Mouse (Mus musculus) cerebellum, postnatal 4 days (tissue): ENCODE data around the gene Rac3.
"Not testable (repeated sequence)": the region's sequence is repeated elsewhere in the genome, so short reads cannot be mapped to it uniquely, and the experiment has no call there.

Experiments used
- DNase-seq, 2 experiments: peaks; one replicate each; pipeline ENCODE4 v3.0.0; 2022; ENCODE audit warnings: low spot score in 2 of 2, mixed read lengths in 1 of 2

Gene Rac3

DNA sequence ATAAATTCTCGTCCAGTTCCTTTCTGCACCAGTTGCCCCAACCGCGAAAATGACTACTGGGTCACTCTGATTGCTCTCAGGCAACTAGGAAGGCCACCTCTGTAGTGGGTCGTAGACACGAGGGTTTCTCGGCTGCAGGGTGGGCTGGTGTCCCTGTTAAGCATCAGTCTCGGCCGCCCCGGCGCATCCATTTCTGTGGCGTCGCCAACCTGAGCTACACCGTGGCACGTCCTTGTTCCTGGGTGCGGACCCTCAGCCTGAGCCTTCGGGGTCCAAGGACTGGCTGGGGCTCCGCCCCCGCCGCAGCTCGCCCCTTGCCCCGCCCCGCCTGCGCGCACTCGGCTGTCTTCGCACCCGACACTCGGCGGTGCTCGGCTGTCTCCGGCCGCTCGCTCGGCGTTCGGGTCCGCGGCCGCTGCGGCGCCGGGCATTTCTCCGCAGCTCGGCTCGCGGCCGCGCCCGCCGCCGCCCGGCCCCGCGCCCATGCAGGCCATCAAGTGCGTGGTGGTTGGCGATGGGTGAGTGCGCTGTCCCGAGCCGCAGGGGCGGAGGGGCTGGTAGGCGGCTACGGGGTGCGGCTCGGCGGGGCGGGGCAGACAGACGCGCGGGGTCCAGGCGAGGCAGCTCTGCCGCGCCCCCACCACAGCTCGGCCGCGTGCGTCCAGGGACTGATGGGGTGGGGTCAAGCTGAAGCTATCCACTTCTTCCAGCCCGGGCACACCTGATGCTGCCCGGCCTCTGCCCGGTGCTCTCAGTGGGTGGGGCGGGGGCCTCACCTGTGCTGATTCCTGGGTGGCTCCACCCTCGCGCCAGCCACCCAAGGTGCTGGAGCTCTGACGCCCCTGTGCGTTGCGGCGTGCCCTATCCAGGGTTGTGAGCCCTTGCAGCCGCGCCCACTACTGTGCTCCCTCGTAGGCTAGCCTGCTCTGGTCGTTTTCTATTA, at the start of gene Rac3:
Gene Rac3 (plus strand): TSS at position 347 of the 943 bp plus-strand sequence.
- peak; percentile 61 to 83 for DNase-seq

DNA sequence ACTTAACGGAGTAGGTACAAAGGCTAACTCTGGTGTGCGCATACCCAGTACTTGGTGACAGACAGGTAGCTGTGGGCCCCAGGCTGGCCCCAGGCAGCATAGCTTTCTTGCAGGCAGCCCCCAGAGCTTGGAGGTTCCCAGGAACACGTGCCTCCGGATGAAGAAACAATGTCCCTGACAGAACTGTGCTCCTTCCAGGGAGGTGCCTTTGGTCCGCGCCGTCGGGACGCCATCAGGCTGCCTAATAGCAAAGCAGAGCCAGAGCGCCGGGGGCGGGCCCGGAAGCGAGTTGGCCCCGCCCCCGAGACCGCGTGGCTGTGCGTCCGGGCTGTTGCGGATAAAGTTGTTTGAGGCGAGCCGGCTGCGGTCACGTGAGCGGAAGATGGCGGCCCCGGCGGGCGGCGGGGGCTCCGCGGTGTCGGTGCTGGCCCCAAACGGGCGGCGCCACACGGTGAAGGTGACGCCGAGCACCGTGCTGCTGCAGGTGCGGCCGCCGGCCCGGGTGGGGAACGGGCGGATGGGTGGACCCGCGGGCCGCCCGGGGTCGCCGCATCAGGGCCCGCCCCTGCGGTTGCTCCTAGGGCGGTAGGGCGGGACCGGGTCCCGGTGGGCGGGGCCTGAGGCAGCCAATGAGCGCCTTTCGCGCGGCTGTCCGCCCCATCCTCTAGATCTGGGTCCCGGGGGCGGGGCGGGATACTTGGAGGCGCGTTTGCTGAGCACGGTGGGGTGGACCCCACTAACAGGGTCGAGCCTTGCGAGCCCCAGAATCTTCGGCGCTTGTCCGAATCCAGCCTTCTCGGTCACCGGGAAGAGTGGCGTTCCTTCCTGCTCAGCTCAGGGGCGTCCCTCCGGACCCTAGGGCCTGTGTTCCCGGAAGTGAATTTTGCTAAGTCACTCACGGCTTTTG, 48.3 kb upstream of the Rac3 start, which contains the start of gene Aspscr1:
Gene Aspscr1 (plus strand): TSS at position 287 of the 907 bp plus-strand sequence.
- DNase-seq, result peak; percentile 84 to 94

DNA sequence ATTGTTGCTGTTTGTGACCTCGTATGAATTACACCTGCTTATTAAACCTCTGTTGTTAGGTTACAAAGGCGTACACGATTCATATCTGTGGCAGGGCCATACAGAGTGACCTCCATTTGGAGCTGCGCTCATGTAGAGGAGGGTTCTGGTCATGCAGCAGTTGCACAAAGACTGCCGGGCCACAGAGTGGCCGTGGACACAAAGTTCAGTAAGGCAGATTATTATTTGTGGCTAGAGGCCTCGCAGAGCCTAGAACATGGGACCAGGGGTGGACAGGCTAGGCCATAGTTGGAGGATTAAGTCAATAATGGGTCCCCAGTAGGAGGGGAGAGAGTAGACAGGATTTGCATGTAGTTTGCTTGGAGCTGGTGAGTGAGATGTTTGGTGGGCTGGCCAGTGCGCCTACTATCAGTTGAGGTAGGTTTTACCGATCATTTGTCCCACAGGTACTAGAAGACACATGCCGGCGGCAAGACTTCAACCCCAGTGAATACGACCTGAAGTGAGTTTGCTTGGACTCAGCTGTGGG, 47.6 kb upstream of the Rac3 start:
- DNase-seq, result no peak

DNA sequence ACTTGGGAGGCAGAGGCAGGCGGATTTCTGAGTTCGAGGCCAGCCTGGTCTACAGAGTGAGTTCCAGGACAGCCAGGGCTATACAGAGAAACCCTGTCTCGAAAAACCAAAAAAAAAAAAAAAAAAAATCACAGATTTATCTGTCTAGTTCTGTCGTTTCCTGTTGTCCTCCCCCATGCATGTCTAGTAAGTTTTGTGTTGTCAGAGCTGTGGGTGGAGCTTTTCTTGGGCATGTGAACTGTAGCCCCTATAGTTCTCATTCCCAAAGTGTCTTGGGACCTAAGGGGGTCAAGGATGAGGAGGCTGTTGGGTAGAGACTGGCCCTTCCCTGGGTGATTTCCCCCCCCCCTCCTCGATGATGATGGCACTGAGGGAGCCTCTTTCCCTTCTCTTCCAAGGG, 45.4 kb upstream of the Rac3 start:
- DNase-seq, result not testable (repeated sequence)

DNA sequence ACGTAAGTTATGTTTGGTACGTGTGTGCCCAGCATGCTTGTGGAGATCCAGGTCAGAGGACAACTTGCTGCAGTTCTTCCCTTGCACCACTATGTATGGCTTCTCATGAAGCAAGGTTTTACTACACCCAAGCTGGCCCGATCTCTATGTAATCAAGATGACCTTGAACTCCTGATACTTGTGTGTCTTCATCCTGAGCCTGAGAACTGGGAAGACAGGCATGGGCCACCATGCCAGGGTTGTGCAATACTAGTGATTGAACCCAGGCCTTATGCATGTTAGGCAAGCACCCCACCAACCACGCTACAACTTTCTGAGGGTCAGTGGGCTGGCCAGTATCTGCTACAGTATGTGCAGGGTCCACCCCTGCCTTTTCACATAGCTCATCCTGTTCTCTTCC, 44.3 kb upstream of the Rac3 start:
- no peak for DNase-seq

DNA sequence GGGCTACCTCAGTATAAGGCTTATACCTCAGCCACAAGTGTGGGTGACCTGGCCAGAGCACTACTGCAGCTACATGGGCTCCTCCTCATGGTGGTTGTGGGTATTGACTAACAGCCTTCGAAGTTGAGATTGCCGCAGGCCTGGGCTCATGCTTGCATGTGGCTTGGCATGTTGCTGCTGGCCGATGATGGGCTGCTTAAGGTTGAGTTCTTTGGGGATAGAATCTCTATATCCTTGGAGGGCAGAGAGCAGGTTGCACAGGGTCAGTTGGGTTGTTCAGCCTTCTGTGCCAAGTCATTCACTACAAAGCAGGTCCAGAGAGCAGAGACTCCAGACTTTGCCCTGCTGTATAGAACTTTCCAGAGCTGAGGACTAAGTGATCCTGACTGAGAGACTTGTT, 41.4 kb upstream of the Rac3 start:
- DNase-seq, result no peak

DNA sequence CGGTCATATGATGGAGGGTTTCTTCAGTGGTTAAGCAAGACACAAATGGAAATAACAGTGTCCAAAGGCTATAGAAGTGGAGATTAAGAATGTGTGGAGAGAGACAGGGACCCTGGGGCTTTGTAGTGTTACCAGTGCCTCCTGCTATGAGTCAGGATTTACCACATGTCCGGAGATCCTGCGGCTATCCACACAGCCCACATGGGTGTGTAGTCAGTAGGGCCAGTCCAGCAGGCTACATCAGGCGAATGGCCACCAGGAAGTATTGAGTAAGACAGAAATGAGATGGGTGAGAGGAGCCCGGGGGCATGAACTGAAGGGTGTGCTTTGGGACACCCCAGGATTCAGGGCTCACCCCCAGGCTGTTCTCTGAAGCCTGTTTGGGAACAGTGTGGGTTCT, 38.6 kb upstream of the Rac3 start:
- DNase-seq, result no peak

DNA sequence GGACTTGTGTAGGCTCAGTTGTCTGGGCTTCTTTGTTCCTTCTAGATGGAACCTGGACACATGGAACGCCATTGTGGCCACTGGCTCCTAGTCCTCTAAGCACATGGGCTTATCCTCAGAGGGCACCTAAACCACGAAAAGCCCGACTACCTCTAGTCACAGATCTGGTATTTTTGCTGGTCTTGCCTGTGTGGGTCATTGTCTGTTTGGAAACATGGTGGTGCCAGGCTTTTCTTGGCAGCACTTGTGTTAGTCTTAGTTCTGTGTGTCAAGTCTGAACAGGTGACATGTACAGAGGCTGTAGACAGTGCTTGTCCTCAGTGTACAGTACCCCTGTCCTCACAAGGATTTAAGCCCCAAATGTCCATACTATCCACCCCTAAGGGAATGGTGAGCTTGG, 37.7 kb upstream of the Rac3 start:
- DNase-seq, result no peak

DNA sequence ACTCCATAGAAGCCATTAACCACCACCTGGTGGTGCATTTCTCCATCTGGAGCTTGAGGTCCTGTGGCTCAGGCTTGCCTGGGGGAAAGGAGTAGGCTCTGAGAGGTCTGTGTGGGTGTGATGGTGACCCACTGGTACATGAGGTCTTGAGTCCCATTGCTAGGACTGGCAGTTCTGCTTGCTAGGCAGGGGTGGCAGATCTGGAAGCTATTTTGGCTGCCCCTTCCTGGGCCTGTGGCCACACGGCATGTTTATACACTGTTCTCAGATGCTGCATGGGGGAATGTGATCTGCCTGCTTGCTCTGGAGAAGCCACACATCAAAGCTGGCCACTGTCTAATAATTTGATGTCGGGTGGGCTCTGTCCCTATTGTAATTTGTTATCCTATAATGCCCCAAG, 37.2 kb upstream of the Rac3 start:
- DNase-seq, result no peak

DNA sequence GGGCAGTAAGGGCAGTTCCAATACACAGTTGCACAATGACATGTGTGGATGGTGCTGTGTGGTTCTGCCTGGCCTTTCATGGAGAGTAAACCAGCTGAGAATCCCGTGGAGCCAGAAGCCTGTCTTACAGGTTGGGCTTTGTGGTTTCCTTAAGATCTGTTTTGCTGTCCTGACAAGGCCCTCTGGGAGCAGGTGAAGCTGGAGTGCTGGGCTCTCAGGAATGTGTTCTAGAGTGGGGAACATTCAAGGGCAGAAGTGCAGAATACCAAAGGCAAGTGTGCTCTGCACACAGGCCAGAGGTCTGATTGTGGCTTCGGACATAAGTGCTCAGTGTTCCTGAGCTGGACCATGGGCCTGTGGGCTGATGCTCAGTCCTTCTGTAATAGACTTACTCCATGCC, 36.6 kb upstream of the Rac3 start:
- DNase-seq, result no peak

DNA sequence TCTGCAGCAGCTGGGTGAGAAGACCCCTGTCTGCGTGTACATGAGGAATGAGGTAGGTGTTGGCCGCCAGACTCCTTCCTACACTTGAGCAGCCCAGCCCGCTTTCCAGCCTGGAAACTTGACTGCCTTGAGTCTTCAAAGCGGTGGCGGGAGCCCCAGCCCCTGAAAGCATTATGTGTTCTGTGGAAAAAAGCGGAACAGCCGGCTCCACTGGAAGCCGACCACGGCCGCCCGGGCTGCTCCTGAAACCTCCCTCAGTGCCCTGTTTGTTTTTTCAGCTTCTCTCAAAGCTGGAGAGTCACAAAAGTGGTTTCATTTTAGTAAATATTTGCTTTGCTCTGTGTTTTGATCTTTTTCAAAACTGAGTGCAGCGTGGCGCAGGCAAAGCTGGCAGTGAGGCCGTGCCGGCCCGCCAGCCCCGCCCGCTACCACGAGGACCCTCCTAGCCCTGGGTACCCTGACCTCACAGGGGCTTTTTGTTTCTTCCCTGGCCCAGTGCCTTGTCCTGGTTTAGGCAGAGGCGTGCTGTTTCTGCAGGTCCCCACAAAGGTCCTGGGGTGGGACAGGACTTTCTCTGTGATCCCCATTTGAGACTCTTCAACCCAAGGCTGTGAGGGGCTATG, 34.5 kb upstream of the Rac3 start:
- DNase-seq, result no peak

DNA sequence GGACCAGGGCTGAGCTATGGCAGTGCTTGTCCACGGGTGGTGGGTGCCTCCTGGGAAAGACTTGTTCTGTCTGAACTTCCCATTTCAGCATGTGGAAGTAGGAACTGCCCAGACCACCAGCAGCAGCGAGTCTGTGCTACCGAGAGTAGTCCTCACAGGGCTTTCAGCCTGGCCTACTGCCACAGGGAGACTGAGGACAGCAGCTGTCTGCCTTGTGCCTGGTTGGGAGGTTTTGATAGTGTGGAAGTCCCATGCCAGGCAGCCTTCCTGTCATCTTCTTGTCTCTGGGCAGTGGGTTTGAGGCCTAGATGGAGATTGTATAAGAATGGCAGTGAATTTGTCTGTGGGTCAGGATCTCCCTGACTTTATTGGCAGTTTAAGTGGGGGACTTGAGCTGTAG, 31.9 kb upstream of the Rac3 start:
- DNase-seq, result no peak

DNA sequence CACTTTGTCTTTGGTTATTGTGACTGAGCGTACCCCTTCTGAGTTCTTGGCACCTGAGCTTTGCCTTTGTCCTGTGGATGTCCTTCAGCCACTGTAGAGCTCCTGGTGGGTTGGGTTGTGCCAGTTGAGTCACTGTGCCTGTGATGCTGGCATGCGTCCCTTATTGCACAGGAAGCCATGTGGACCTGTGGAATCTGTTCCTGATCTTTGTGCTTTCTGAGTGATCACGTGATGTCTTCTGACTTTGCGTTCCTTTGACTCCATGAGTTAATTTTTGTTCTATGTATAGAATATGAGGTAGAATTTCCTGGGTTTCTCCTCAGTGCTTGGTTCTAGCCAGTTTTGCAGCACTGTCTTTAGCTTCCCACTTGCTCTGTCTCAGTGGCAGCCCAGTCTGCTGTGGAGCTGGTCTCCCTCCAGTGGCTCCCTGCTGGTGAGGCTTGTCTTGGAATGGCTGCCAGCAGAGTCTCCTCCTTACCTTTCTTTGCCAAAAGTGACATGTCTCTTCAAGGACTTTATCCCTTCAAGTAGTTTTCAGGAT, 28.7 kb upstream of the Rac3 start:
- no peak for DNase-seq

DNA sequence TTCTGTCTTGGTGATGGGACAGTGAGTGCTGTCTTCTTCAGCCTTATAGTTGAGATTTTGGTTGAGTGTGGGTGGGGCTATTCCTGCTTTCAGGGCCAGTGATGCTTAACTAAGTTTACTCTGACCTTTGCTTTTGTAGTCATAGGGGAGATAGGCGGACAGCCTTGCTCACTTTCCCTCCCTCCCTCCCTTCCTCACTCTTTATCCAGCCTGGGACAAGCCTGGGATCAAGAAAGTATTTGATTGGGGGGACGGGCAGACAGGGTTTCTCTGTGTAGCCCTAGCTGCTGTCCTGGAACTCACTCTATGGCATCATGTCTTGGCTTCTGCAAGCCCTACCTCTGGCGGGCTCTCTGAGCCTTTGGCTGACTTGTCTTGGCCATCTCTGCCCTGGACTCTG, 27.8 kb upstream of the Rac3 start:
- DNase-seq, result no peak

DNA sequence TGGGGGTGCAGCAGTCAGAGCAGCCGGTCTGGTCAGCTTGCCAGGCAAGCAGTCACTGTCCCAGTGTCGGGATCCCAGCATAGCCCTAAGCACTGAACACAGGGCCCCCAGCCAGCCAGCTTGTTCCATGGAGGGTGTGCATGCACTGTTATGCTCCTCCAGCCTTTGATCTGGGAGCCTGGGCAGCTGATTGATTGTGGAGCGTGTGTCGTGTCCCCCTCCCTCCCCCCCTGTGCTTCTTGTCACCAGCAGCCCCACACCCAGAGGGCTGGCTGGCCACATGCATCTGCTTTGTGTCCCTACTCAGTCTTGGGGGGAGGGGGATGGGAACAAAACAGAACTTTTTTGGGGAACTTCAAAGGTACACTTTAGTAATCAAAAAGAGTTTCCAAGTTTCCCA, 26.1 kb upstream of the Rac3 start:
- peak in 1 of 2 experiments; percentile 32 for DNase-seq

DNA sequence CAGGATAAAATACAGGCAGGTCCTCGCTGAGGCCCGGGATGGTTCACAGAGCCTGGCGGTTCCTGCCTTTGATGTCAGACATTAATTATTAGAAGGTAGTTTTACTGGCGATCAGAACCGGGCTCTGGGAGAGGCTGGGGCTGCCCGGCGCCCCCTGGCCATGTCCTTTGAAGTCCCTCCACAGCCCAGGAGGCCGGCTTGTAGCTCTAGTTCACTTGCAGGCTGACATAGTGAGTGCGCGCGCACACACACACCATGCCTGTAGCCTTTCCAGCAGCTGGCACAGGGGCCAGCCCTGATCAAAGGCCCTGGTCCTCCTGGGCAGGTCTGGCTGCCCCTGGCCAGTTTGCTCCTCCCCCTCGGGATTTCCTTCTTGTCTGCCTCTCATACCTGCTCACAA, 25.6 kb upstream of the Rac3 start:
- DNase-seq, result no peak

DNA sequence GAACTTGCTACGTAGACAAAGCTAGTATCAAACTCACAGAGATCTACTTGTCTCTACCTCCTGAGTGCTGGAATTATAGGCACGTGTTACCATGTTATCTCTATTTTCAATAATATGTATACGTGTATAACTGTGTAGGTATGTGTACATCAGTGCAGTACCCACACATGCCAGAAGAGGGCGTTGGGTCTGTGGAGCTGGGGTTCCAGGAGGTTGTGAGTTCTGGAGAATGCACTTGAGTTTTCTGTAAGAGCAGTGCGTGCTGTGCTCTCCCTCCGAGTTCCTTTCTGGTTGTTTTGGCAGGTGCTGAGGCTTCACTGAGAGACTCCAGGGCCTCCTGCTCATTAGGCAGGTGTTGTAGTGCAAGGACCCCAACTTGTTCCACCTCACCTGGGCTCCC, 24.7 kb upstream of the Rac3 start:
- no peak for DNase-seq

DNA sequence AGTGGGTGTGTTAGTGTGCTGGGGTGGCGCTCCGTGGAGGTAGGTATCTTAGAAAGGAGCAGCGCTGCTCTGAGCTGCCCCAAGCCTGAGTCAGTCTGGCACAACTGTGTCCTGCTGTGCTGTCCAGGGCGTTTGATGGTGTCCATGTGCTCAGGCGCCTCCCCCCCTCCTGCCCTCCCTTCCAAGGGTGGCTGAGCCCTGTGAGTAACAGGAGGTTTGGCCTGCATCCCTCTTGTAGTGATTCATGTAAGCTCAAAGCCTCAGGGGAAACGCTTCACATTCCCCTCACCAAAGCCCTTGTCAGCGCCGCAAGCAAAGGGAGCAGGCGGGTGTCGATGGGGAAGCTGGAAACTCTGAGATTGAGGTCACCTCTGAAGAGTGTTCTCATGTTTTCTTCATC, 23.5 kb upstream of the Rac3 start:
- DNase-seq, result no peak

DNA sequence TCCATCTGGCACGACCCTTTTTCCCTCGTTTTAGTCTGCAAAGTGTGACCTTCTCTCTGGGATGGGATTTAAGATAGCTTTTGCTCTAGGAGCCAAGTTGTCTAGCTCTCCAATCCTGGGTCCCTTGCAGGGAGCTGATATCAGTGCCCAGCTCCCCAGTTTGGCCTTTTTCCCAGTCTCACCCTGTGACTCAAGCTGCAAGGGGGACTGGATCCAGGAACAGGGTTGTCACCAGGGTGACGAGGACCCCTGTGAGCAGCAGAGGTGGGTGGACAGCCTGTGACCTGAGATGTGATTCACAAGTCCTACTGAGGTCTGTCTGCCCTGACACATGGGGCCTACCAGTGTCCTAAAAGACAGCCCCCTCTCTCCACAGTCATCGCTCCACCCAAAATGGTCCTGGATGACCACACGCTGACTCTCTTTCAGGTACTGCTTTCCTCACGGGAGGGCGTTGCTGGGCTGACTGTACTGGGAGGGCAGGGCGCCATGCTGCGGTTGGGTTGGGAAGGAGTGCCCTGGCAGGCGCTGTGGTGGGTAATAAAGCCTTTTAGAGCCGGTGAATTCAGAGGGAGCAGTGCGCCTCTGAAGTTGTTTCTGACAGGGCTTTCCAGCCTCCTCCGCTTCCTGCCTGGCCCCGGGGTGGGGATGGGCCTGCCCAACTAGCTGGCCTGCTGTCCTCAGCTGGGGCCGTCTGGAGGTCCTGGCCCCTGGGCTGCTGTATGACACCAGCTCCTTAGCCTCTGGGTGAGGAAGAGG, 17.4 kb upstream of the Rac3 start:
- no peak for DNase-seq

DNA sequence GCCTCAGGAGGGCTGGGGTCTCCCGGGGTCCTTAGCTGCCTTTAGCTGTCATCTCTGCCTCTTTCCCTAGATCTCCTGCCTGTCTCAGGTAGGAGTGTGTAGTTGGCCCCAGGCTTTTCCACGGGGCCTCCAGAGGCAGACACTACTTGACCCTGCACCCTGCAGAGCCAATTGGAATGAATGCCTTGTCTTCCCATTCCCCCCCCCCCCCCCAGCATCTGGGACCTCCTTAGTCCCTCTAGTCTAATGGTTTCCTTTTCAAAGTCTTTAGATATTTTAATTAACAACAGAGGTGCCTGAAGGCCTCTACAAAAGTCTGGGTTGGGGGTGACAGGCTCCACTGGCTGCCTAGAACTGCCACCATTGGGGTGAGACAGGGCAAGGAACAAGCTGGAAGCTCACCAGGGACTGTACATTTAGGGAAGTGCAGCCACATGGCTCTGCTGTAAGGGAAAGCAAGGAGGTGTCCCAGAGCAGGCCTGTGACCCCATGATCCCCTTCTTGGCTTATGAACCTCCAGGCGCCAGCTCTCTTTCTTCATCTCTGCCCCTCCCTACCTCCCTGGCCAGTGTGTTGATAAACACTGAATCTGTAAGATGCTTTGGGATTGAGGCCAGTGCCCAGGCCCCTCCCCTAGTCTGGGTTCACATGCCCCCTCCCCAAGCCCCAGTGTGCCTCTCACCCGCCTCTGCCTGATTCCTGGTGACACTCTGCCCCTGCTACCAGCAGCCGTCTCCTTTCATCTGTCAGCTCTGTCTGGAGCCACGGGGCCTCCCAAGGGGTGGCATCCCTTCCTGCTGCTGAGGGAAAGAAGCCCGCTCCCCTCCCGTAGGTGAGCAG, 16.6 kb upstream of the Rac3 start:
- no peak for DNase-seq
